Mouse (Mus musculus) R1 (cell line): ENCODE measurements at regions not wholly inside any gene's neighbourhood (a gene's known extent, or its start where the extent isn't known, plus 50 kb on each side); places are given as distances from the start of the nearest gene placed in this dataset.
A peak's percentile ranks its signal among the peaks of the same experiment; 100 is the strongest.

Experiments
- DNase-seq: peaks from one replicate; pipeline ENCODE4 v3.0.0-alpha.2; 2018; ENCODE audit warnings: low read depth, low spot score

DNA sequence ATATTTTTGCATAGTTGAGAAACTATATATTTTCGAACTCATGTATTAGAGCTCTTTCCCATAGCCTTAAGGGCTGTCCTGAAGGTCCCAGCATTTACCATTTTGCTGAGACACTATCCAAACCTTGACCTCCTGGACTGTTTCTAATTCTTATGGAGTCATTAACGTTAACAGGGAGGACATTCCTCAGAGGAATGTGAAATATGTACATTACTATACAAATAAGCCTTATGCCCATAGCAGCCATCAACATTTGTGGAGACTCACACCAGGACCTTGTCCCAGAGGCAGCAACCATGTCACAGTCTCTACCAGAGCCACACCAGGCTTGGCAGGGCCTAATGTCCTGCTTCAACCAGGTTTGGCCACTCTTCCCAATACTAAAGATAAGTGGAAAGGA lies 54.6 kb upstream of the Atp13a3 start:
- peak; percentile 54 for DNase-seq

GRCm38 (mm10) chr16:30457872-30458271 lies 52.1 kb upstream of the Atp13a3 start:
- DNase-seq: no peak

DNA sequence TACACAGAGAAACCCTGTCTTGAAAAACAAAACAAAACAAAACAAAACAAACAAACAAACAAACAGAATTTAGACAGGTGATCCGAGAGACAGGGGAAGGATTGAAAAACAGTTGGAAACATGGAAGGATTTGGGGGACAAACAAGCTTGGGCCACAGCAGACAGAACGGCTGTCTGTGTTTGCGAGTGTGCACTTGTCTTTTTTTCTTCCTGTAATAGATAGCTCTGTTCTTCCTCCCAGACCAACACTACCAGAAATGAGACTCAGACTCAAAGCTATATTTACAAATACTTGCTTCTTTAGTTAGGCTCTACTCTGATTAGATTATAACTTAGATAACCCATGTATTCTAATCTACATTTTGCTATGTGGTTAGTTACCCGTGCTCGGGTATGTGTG lies 51.6 kb upstream of the Atp13a3 start:
- DNase-seq: no peak

GRCm38 (mm10) chr16:30456687-30457086 lies 50.9 kb upstream of the Atp13a3 start:
- DNase-seq: no peak
